Mouse (Mus musculus) bone marrow, adult 2 months (tissue): ENCODE results near the gene Gtsf1l. TPM values are rescaled to one million over a fixed set of nuclear protein-coding genes. Genes with fewer than 3 reads are reported as not detected.

Source experiments
- H3K27ac ChIP-seq: fragments of 200-500 bp; 2 replicates; pipeline ENCODE4 v1.5.1; 2012; ENCODE audit warnings: low read depth, mild to moderate bottlenecking, control low read depth, inconsistent platforms, low read length; ENCODE audit not compliant: control insufficient read depth, poor library complexity, insufficient read depth
- H3K4me1 ChIP-seq: fragments of 200-500 bp; 2 replicates; pipeline ENCODE4 v1.6.1; 2011; ENCODE audit warnings: low read length; ENCODE audit not compliant: control insufficient read depth, insufficient read depth
- H3K4me3 ChIP-seq: fragments of 200-500 bp; replicated peaks from 2 replicates; pipeline ENCODE3; 2011; ENCODE audit warnings: mild to moderate bottlenecking, low read depth, low read length, control low read depth; ENCODE audit not compliant: control insufficient read depth
- CTCF ChIP-seq: fragments of 200-500 bp; IDR thresholded peaks from 2 replicates; pipeline ENCODE4 v1.5.1; 2011; ENCODE audit warnings: low read length, control low read depth; ENCODE audit not compliant: control insufficient read depth, insufficient read depth
- POLR2A ChIP-seq: fragments of 200-500 bp; IDR thresholded peaks from 2 replicates; pipeline ENCODE4 v1.6.1; 2011; ENCODE audit warnings: low read depth, mild to moderate bottlenecking, control low read depth, low read length, borderline replicate concordance; ENCODE audit not compliant: control insufficient read depth
- WGBS: fragments of 180-500 bp; shearing (Covaris S2); methylation state at CpG from one replicate; pipeline ENCODE4 v1.1.7; 2018; 5-methylcytosine and 5-hydroxymethylcytosine counted together
- polyA plus RNA-seq: library from polyadenylated mRNA; stranded (reverse); fragments of >200 nt; gene quantifications from 2 replicates; pipeline ENCODE4 v1.2.4, GENCODE M21; 2011; ENCODE audit warnings: low replicate concordance; ENCODE audit not compliant: missing spikeins, insufficient read depth, insufficient read length

Gene Gtsf1l
- polyA plus RNA-seq, 1 experiment, result 10.0 TPM

DNA sequence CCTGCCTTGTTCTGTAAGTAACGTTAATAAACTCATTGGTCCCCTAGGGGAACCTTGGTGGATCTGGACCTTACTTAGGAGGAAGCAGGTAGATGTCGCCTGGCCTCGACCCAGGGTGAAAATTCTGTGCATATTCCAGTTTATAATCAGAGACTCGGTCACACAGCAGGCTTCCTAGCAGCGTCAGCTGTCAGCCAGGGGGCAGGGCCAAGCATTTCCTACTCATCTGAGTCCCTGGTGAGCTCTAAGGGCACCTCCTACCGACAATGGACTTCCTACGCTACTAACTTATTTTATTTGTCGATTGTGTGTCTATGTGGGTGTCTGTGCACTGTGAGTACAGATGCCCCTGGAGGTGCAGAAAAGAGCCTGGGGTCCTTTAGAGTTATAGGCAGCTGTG, 12.3 kb upstream of the Gtsf1l start:
- WGBS, result 18% methylated on average over 8 of the region's 8 CpGs
- Histone ChIP-seq H3K4me3 (no peak overlapping the region), H3K27ac (no peak overlapping the region), H3K4me1 (no peaks in the 10 kb centered on the region)
- TF ChIP-seq POLR2A (no peak), CTCF (no peak)

DNA sequence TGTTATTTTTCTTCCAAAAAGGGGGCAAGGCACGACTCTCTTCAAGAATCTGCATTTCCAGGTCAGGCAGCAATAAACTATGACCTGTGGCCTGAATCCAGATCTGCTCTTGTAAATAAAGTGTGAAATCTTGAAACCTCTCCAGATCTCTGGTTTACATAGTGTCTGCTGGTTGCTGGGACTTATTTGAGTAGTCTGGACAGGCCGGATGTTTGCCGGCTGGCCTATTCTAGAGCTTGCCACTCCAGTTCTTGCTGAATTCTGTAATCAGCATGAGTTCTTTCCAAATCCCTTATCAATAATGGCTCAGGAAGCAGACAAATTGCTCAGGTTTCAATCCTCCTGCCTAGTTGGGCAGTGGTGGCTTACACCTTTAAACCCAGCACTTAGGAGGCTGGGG, 8.1 kb upstream of the Gtsf1l start:
- Histone ChIP-seq H3K4me3 (no peak overlapping the region), H3K27ac (no peak overlapping the region), H3K4me1 (no peaks in the 10 kb centered on the region)
- 80% methylated on average over 3 of the region's 3 CpGs for WGBS
- TF ChIP-seq CTCF, result no peak
- no peak for TF ChIP-seq POLR2A

DNA sequence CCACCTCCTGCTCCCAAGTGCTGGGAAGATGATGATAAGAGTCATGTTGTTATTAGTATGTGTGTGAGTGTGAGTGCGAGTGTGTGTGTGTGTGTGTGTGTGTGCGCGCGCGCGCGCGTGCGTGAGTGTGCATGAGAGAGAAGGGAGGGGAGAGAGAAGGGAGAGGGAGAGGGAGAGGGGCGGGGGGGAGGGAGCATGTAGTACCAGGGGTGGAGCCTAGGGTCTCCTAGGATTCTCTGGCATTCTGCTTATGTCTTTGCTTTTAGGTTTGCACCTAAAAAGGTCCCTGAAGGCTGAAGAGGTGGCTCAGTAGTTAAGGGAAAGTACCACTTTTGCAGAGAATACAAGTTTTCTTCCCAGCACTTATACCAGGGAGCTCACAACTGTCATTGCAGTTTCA, 7.3 kb upstream of the Gtsf1l start:
- Histone ChIP-seq H3K4me1 (no peaks in the 10 kb centered on the region), H3K4me3 (no peak overlapping the region), H3K27ac (no peak overlapping the region)
- WGBS, result 88% methylated on average over 10 of the region's 10 CpGs
- TF ChIP-seq POLR2A (no peak), CTCF (no peak)

DNA sequence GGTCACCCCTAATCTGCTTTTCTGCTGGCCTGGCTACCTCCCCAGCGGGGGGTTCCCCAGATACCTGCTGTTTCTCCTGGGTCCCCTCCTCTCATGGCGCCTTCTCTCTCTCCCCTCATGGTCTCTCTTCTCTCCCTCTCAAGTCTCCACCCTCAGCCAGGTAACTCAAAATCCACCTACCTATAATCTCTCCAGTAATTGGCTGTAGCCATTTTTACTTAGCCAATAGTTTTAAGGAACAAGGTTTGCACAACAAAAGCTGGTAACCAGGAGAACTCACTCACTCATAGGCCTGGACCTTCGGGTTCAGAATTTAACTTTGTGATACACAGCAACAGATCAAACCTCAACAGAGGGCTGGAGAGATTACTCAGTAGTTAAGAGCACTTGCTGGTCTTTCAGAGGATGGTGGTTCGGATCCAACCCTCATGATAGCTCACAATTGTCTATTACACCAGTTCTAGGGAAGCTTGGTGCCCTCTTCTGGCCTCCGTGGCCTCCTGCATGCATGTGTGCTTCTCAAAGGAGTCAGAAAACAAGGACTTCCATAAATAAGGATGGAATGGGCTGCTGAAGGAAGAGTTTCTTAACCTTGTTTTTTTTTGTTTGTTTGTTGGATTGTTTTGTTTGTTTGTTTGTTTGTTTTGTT, 1.9 kb upstream of the Gtsf1l start:
- H3K4me1 ChIP-seq, result peaks cover 2% of the 10 kb centered on the region
- 62% methylated on average over 5 of the region's 5 CpGs for WGBS
- no peak overlapping the region for H3K4me3 ChIP-seq
- no peak overlapping the region for H3K27ac ChIP-seq
- no peak for TF ChIP-seq POLR2A
- peak; percentile 39; the same call in 1 of the 2 replicates for TF ChIP-seq CTCF

DNA sequence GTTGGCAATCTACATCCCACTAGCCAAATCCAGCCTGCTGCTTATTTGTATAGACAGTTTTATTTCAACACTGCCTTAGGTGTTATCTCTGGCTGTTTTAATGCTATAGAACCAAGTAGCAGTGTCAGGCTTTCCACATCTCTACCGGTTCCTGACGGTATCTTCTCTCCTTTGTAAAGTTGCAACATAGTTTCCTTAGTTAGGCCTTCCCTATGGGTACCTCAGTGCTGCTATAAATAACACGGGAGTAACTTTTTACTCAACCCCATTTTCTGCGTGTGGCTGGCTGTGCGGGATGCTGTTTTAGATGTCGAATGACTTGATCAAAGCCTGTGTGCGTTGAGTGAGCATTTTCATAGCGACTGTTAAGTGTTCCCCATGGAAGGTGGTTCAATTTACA, 1.1 kb downstream of the Gtsf1l start:
- Histone ChIP-seq H3K4me1 (peaks cover 2% of the 10 kb centered on the region), H3K27ac (no peak overlapping the region), H3K4me3 (no peak overlapping the region)
- no peak for TF ChIP-seq CTCF
- no peak for TF ChIP-seq POLR2A
- 38% methylated on average over 8 of the region's 8 CpGs for WGBS

DNA sequence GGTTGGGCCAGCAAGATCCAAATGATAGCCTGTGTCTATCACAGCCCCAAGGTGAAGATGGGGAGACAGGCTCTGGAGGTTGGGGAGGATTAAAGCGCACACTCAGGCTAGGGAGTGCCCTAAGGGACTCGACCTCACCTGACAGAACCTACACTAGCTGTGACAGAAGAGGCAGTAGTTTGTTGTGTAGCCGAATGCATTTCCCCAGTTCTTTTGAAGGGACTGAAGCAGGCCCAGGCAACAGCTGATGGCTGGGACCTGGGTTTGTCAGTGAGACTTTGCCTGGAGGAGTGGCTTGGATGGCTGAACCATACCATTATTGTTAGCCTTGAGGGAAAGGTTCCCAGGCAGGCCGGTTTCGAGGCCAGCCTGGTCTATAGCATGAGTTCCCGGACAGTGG, 2.6 kb downstream of the Gtsf1l start:
- H3K27ac ChIP-seq, result no peak overlapping the region
- no peak for TF ChIP-seq CTCF
- no peak for TF ChIP-seq POLR2A
- H3K4me1 ChIP-seq, result peaks cover 2% of the 10 kb centered on the region
- no peak overlapping the region for H3K4me3 ChIP-seq
- WGBS, result 87% methylated on average over 6 of the region's 6 CpGs

DNA sequence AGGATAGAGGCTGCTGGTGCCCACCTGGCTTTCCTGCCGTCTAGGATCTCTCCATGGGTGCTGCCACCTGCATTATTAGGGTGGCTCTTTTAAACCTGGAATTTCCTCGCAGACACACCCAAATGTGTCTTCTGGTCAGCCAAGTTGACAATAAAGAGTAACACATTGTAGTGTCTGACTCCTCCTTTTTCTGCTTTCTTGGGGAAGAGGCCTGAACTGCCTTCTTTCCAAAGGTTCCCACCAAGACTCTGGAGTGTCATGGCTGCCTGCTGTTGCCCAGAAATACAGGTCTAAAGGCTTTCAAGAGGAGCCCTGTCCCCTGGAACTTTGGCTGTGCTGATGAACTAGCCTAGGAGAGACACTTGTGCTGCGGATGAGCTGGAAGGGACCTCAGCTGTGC, 3.1 kb downstream of the Gtsf1l start:
- H3K4me1 ChIP-seq, result peaks cover 2% of the 10 kb centered on the region
- TF ChIP-seq POLR2A, result no peak
- no peak for TF ChIP-seq CTCF
- no peak overlapping the region for H3K4me3 ChIP-seq
- WGBS, result 95% methylated on average over 3 of the region's 3 CpGs
- no peak overlapping the region for H3K27ac ChIP-seq

DNA sequence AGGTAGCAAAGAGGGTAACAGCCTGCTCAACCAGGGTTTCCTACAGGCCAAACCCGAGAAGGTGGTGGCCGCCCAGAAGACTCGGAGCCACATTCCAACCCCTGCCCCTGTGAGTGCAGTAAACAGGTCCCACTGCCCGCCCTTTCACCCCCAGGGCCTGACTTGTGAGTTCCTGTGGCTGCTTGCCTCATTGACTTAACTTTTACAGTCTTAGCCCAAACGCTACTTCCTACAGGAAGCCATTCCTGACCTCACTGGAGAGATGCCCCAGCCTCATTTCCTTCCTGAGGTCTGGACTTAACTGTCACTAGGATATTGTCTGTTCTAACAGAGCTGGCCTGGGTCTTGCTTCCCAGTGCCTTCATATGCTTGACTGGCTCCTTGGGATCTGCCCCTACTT, 5.1 kb downstream of the Gtsf1l start:
- no peak for TF ChIP-seq CTCF
- no peak for TF ChIP-seq POLR2A
- Histone ChIP-seq H3K27ac (no peak overlapping the region; the same call in 1 of the 2 replicates), H3K4me3 (no peak overlapping the region), H3K4me1 (peaks cover 2% of the 10 kb centered on the region)
- 18% methylated on average over 5 of the region's 5 CpGs for WGBS

DNA sequence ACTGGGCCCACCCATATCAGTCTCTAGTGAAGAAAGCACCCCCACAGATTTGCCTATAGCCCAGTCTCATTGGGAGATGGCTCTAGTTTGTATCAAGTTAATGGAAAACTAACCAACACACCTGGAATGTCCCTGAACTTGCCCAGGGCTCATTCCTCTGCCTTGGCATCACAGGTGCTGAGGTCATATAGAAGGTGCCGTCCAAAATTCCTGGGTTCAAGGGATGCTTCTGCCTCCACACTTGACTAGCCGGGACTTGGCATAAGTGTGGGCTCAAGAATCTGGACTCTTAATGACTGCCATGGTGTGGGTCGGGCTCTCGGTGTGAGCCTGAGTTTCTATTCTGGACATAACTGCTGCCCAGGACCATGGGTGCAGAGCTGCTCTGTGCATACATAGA, 8.6 kb downstream of the Gtsf1l start:
- H3K4me1 ChIP-seq, result no peaks in the 10 kb centered on the region
- TF ChIP-seq CTCF, result no peak
- TF ChIP-seq POLR2A, result no peak
- WGBS, result 92% methylated on average over 4 of the region's 4 CpGs
- no peak overlapping the region for H3K4me3 ChIP-seq
- no peak overlapping the region for H3K27ac ChIP-seq
